Mouse (Mus musculus) cerebellum, postnatal 10 days (tissue): ENCODE data around the gene Wwox.

Experiments
- DNase-seq, 2 experiments: peaks; one replicate each; pipeline ENCODE4 v3.0.0; 2021; ENCODE audit warnings: mixed read lengths in 2 of 2

The Wwox gene

GRCm38 (mm10) chr8:114911031-114911580 is 471.7 kb downstream of the Wwox start:
- peak in 1 of 2 experiments; percentile 15 for DNase-seq

DNA sequence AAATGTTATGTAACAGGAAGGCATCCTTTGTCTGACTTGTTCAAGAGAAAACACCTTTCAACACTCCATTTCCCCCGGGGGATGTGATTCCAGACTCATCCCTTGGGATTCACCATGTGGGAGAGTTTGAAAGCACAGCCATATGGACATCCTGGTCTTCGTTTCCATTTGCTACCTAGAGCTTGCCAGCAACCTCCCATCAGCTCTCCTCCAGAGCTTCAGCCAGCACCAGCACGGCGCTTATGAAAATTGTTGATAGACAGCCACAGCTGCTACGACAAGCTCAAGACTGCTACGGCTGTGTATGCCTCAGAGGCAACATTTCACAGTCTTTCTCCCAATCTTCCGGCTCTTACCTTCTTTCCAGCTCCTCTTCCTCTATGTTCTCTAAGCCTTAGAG is 484.2 kb downstream of the Wwox start:
- peak; percentile 25 to 26 for DNase-seq

DNA sequence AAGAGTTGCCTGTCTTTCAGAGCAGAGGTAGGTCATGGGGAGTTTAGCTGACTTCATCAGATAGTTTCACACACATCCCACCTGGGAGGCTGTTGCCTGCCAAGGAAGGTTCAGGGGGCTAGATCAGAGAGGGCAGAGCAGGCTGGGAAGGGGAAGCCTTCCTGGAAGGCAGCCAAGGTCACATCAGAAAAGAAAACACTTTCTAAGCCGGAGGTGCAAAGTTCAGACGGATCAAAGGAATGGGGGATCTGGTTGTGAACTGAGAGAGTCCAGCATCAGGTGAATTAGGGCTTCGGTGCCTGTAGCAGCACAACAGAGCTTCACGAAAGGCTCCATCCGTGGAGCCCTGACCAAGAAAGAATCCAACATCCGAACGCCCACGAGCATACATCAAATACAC is 488.0 kb downstream of the Wwox start:
- no peak for DNase-seq

DNA sequence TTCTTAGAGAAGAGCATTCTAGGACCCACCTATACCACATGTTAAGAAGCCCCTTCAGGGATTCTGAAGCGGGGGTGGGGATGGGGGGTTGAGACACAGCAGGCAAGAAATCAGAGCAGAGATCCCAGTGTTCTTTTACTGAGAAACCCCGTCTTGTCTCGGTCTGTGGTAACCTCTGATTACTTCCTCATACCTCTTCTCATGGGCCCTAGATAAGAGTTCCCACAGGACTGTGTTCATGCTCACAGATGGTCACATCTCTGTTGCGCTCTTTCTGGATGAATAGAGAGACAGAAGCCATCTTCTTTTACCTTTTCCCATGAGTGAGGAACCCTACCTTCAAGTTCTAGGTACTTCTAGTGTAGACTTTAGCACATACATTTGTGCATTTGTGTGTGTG is 488.5 kb downstream of the Wwox start:
- DNase-seq, result no peak

GRCm38 (mm10) chr8:114929597-114929996 is 490.1 kb downstream of the Wwox start:
- DNase-seq, result no peak

DNA sequence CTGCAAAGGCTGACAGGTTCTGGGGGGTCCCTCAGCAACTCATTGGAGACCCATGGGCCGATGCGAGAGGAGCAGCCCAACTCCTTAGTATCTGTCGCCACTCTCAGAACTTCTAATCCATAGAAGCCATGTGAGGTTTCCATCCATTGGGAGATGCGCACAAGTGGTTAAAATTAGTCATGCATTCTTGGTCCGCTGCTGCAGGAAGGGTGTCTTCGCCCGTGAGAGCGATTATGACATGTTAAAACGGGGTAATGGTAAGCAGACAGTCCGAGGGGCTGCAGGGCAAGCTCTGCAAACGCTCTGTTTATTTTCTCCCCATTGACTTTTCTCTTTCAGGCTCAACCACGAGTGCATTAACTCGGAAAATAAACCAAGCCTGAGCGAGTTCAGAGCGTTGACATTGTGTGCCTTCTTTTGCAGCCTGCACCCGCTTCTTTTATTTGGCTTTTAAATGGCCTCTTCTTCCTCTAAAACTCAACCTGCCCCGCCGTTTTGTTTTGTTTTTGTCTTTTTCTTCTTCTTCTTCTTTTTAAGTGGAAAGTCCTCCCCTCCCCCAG is 492.7 kb downstream of the Wwox start:
- DNase-seq, result no peak

DNA sequence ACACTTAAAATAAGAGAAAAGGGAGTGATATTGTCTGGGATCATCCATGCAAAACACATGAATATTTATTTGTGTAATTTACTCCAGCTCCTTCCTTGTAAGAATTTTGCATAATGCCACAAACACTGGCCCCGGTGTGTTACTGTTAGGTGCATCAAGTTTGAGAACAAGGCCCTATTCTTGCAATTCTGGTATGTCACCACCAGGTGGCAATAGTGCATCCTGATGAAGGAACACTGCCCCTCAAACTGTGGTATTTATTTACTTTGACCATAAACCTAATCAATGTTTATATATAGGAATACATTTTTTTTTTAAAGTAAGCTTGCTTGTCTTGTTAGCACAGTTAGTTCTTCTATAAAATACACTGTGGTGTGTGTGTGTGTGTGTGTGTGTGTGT is 493.8 kb downstream of the Wwox start:
- peak; percentile 20 to 29 for DNase-seq

- peak; percentile 61 to 65 for DNase-seq
These were observed 497.4 kb downstream of the Wwox start for GRCm38 (mm10) chr8:114936887-114937286.

DNA sequence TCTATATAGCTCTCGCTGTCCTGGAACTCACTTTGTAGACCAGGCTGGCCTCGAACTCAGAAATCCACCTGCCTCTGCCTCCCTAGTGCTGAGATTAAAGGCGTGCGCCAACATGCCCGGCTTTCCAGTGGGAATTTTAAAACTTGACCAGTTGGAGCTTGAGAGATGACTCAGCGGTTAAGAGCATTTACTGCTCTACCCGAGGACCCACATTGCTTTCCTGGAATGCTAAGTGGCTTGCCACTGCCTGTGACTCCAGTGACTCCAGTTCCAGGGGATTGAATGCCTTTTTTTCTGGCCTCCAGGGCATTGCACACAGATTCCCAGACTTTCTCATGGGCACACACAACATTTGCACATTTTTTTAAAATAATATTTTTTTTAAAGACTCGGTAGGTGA is 499.9 kb downstream of the Wwox start:
- DNase-seq, result no peak

- DNase-seq, result peak; percentile 48 to 56
These were observed 501.6 kb downstream of the Wwox start for GRCm38 (mm10) chr8:114941096-114941495.

GRCm38 (mm10) chr8:114941644-114942043 is 502.2 kb downstream of the Wwox start:
- no peak for DNase-seq

GRCm38 (mm10) chr8:114947921-114948320 is 508.5 kb downstream of the Wwox start:
- DNase-seq, result no peak

DNA sequence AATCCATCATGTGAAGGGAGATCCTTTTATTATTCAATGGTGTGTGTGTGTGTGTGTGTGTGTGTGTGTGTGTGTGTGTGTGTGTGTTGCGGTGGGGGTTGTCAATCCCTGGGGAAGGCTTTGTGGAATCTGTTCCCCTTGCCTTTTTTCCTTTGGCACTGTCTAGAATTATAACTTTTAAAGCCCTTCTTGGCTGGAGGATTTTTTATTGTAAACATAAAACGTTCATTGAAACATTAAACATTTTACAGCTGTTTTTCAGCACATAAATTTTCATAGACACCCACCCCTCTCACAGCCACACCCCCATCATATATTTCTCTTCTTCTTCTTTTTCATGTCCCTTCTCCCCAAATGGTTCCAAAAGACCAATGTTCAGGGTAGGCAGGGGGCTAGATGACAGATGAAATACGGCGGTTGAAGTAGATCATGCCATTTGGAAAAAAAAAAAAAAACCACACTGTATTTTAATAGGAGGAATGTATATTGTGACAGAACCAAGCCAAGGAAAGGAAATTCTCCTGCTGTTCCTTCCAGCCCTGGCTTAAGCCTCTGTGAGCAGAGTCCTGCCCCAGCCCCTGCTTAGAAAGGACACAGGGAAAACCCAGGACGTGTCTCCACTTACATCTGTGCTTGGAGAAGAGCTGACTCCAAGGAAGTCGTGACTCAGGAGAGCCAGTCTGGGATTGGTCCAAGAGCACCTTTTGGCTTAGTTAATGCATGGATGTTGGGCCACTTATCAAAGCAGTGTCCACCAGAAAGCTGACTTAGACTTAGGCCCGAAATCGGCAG is 517.1 kb downstream of the Wwox start:
- no peak for DNase-seq

- DNase-seq, result no peak
These were observed 519.1 kb downstream of the Wwox start for GRCm38 (mm10) chr8:114958437-114959107.

DNA sequence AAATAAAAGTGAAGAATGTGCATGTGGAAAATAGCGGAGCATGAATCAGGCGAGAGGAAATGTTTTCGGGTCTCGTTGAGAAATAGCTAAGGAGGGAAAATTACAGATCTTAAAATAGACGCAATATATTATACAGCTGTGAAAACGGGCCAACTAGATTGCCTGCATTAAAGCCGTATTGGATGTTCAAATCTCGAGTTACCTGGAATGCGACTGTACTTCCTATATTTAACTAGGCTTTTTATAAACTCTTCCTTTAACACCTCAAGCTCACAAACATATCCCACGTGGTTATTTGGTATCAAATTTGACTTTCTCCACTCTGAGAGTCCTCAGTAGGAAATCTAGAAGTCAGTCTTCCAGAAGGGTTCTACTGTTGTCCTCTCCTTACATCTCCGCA is 520.0 kb downstream of the Wwox start:
- DNase-seq, result no peak

GRCm38 (mm10) chr8:114962494-114962893 is 523.0 kb downstream of the Wwox start:
- DNase-seq, result no peak

GRCm38 (mm10) chr8:114963282-114963681 is 523.8 kb downstream of the Wwox start:
- DNase-seq, result no peak

- no peak for DNase-seq
These were observed 524.8 kb downstream of the Wwox start for GRCm38 (mm10) chr8:114964206-114964605.

DNA sequence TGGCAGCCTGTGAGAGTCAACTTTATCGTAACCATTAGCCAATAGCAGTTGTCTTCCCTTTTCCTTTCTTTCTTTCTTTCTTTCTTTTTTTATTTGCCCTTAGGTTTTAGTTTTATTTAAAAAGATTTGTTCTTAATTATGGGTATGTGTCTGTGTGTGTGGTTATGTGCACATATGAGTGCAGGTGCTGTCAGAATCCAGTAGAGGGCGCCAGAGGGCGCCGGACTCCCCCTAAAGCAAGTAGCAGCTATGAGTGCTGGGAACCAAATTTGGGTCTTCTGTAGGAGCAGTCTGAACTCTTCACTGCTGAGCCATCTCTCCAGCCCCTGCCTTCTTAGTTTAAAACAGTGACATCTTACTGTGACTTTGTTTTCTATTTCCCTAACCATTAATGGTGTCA is 529.4 kb downstream of the Wwox start:
- no peak for DNase-seq

DNA sequence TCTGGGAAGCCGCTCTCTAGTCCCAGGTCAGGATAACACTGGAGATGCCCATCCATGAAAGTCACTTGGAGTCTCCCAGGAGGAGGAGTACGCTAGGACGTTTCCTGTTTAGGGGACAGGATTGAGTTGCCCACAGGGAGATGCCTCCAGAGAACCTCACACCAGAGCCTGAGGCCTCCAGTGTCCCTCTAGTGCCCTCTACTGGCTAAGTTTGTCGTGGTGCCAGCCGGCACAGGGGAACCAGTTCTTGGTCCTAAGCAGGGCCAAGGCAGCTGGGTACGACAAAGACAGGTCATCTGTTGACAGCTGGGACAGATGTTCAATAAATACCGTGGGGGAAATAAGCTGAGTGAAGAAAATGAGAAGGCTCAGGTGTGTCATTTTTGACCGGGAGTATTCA is 531.9 kb downstream of the Wwox start:
- DNase-seq, result peak; percentile 88 to 93

DNA sequence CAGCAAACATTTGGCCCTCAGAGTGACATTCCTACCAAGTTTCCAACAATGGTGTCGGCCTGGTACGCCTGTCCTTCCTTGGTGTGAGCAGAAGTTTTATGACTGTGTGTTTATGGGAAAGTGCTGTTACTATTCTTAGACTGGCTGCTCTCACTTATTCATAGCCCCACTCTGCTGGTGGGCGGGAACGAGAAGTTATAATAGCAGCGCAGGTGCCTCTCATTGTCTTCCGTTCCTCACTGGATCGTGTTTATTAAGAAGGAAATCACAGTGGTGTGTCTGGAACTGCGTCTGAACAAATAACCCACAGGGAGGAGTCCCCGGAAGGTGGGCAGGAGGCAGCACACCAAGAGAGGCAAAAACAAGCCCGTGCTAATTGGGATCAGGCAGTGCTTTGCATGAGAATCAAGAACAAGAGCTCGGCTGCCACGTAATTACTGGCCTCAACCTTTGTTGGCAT is 533.6 kb downstream of the Wwox start:
- no peak for DNase-seq

DNA sequence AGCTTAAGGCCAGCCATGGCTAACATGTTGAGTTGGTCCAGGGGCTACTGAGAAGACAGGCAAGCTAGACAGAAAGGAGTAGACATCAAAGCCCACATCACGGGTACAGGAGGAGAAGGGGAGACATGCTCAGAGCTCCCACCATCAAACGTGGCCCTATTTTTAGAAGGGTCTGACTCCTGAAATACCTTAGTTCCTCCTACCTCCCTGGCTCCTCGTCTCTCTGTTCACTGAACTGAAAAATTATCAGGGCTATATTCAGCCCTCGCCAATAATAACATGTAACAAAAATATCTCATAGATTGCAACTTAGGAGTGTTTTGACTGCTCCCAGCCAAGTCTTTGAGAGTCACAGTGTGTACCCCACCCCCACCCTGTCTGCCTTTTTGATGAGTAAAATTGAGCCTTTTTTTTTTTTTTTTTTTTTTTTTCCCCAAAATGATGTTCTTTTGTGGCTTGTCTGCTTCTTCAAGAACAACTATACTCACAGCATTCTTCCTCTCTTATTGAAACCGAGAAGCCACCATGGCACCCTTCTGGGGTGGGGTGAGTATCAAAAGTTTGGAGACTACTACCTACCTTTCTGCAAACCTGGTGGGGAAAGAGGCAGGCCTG is 535.0 kb downstream of the Wwox start:
- no peak for DNase-seq

- DNase-seq, result no peak
These were observed 538.3 kb downstream of the Wwox start for GRCm38 (mm10) chr8:114977746-114978145.
